Mouse (Mus musculus): ENCODE measurements at regions not wholly inside any gene's neighbourhood (a gene's known extent, or its start where the extent isn't known, plus 50 kb on each side); places are given as distances from the start of the nearest gene placed in this dataset.

GRCm38 (mm10) chr10:20793956-20794355 is 69.1 kb upstream of the Pde7b start:
- ATAC-seq (replicated peaks; ENCODE audit: poor library complexity, severe bottlenecking), result no peak

- ATAC-seq (replicated peaks; ENCODE audit: poor library complexity, severe bottlenecking), result no peak
These were observed 56.1 kb upstream of the Pde7b start for GRCm38 (mm10) chr10:20780946-20781345.

DNA sequence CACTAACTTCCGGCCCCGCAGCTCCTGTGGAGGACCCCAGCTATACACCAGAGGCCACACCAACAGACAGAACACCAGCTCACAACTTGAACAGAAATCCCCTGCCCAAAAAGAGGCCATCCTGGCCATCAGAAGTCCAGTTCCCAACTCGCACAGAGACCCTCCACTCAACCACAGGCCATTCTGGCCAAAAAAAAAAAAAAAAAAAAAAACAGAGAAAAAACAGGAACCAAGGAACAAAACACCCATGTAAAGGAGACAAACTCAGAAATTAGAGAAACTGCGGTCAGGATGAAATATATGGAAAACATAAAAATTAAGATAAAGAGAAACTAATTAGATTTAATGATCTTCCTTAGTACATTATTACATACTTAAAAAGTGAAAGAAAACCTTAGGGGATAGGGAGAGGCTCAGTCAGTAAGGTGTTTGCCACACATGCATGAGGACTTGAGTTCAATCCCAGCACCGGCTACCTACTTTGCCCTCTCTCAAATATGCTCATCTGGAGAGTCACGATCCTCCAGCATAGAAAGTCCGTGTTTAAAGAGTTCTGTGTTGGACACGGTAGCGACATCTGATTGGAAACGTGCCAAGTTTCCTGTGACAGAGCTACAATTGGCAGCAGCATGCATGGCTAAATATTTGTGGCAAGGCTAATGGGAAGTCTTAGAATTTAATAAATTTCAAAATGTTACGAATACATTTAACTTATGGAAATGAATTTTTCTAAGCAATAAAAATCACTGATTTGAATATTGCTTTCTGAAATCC is 51.9 kb upstream of the Pde7b start:
- ATAC-seq (replicated peaks; ENCODE audit: poor library complexity, severe bottlenecking), result peak; percentile 42

DNA sequence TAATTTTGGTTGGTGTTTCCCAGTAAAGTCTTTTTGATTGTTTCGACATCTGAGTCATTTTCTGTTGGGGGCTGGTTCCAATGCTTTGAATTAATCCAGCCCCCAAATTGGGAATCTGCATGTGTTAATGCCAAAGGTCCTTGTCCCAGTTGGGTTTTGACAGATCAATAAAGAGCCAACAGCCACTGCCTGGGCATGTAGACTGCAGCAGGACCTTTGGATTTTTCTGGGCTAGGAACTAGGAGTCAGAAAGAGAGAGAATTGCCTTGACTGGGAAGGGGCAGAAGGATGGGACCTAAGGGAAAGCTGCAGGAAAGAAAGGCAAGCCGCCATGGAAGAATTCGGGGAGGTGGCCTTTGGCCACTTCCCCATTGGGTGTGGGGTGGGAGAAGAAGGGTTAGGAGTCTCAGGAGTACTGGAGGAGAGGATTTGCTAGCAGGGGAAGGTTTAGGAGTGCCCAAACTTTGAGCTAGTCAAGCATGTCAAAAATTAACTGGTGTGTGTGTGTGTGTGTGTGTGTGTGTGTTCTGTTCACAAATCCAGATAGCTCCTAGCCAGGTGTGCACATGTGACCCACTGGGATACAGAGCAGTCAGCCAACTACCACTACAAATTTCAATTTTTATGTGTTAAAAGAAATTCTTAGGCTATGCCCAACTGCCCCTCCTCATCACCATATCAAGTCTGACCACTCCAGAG is 51.0 kb upstream of the Pde7b start:
- ATAC-seq (replicated peaks; ENCODE audit: poor library complexity, severe bottlenecking), result no peak
